Mouse (Mus musculus): ENCODE data around the gene Nup160. TPM values are rescaled to one million over a fixed set of nuclear protein-coding genes. Genes with fewer than 3 reads are reported as not detected.
A peak's percentile ranks its signal among the peaks of the same experiment; 100 is the strongest.

Gene Nup160
- polyA plus RNA-seq, 1 experiment from 2014 or later: 45.6 TPM

DNA sequence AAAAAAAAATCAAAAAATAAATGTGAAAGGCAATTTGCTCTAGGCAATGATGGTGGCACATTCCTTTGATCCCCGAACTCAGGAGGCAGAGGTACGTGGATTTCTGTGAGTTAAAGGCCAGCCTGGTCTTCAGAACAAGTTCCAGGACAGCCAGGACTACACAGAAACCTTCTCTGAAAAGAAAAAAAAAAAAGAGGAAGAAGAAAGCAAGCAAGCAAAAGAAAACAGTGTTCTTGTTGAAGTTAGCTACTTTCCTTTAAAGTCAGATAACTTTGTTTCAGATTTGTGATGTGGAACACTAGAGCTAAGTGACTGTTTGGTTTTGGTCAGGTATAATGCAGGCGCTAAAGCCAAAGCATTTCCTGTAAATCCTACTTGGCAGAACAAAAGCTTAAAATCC is 61.8 kb downstream of the Nup160 start:
- Histone ChIP-seq H3K9ac (replicated peaks; ENCODE audit: low read length) (no peak overlapping the region), H3K36me3 (ENCODE audit: insufficient read depth, low read length) (peaks cover 34% of the 10 kb centered on the region), H3K4me1 (ENCODE audit: insufficient read depth, low read length) (no peaks in the 10 kb centered on the region), H3K4me2 (replicated peaks; ENCODE audit: low read depth, low read length) (no peak overlapping the region), H3K4me3 (ENCODE audit: low read length) (no peak overlapping the region), H3K9me3 (ENCODE audit: low read length) (no peaks in the 10 kb centered on the region), H3K27ac (ENCODE audit: low read length) (no peak overlapping the region), H3K27me3 (ENCODE audit: insufficient read depth, low read length) (no peaks in the 10 kb centered on the region)
- 93% methylated on average over 3 of the region's 3 CpGs for WGBS
- ATAC-seq (ENCODE audit: low FRiP score, low TSS enrichment): no peak

DNA sequence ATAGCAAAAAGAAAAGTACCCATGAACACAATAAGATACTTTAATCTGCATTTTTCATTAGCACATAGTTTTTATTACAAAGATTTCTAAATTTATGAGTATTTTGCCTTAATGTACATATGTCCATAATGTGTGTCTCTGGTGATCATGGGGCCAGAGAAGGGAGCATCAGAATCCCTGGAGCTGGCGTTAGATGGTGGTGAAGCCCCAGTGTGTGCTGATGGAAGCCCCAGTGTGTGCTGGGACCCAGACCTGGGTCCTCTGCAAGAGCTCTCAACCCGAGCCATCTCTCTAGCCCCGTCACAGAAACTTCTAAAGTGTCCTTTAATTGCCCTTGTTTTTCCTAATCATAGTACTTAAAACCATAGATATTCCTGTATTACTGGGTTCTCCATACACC is 62.3 kb downstream of the Nup160 start:
- Histone ChIP-seq H3K27me3 (ENCODE audit: insufficient read depth, low read length) (no peaks in the 10 kb centered on the region), H3K4me2 (replicated peaks; ENCODE audit: low read depth, low read length) (no peak overlapping the region), H3K9ac (replicated peaks; ENCODE audit: low read length) (no peak overlapping the region), H3K4me1 (ENCODE audit: insufficient read depth, low read length) (no peaks in the 10 kb centered on the region), H3K4me3 (ENCODE audit: low read length) (no peak overlapping the region), H3K27ac (ENCODE audit: low read length) (no peak overlapping the region), H3K9me3 (ENCODE audit: low read length) (no peaks in the 10 kb centered on the region), H3K36me3 (ENCODE audit: insufficient read depth, low read length) (peaks cover 29% of the 10 kb centered on the region)
- WGBS: 86% methylated on average over 3 of the region's 3 CpGs
- ATAC-seq (ENCODE audit: low FRiP score, low TSS enrichment): no peak

DNA sequence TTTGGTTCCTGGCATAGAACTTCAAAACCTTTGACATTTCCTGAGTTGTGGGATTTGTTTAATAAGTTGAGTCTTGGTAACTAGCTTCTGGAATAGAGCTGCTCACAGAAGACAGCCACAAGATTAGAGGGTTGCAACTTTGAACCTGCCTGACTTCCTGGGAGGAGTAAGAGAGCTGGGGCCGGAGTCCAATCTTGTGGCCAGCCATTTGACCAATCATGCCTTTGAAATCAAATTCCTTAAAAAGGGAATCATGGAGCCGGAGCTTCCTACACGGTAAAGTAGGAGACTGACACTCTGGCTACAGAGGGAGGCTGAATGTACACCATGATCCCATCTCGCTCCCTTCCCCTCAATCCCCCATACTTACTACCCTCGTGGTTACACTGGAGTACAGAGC is 62.9 kb downstream of the Nup160 start:
- Histone ChIP-seq H3K9ac (replicated peaks; ENCODE audit: low read length) (no peak overlapping the region), H3K27me3 (ENCODE audit: insufficient read depth, low read length) (no peaks in the 10 kb centered on the region), H3K36me3 (ENCODE audit: insufficient read depth, low read length) (peaks cover 23% of the 10 kb centered on the region), H3K9me3 (ENCODE audit: low read length) (no peaks in the 10 kb centered on the region), H3K4me1 (ENCODE audit: insufficient read depth, low read length) (no peaks in the 10 kb centered on the region), H3K4me3 (ENCODE audit: low read length) (no peak overlapping the region), H3K4me2 (replicated peaks; ENCODE audit: low read depth, low read length) (no peak overlapping the region), H3K27ac (ENCODE audit: low read length) (no peak overlapping the region)
- 89% methylated on average over 5 of the region's 5 CpGs for WGBS
- no peak for ATAC-seq (ENCODE audit: low FRiP score, low TSS enrichment)

DNA sequence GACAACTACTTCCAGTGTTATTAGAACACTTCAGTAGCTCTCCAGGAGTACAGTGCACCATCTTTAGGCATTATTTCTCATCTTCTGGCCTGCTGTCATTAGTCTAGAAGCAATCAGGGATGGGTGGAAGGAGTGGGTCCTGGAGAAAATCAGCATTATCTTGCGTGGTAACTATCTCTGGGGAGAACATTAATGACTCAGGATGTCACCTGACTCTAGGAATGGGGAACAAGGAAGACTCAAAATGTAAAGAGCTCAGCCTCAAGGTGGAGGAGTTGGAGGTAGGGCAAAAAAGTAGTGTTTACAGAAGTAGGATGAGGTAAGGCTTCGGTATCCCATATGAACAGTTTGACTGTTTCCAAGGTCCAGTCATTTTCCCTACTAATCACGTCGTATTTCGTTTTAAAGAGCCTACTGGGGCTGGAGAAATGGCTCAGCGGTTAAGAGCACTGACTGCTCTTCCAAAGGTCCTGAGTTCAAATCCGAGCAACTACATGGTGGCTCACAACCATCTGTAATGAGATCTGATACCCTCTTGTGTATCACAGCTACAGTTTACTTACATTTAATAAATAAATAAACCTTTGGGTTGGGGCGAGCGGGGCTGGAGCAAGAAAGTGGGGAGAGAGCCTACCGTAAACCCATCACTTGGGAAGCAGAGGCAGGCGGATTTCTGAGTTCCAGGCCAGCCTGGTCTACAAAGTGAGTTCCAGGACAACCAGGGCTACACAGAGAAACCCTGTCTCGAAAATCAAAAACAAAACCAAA is 67.5 kb downstream of the Nup160 start:
- Histone ChIP-seq H3K4me3 (ENCODE audit: low read length) (peak overlapping the region; percentile 95), H3K36me3 (ENCODE audit: insufficient read depth, low read length) (peaks cover 13% of the 10 kb centered on the region), H3K27ac (ENCODE audit: low read length) (peak overlapping the region; percentile 91), H3K9me3 (ENCODE audit: low read length) (no peaks in the 10 kb centered on the region), H3K9ac (replicated peaks; ENCODE audit: low read length) (peak overlapping the region; percentile 46), H3K27me3 (ENCODE audit: insufficient read depth, low read length) (no peaks in the 10 kb centered on the region), H3K4me2 (replicated peaks; ENCODE audit: low read depth, low read length) (peak overlapping the region; percentile 54), H3K4me1 (ENCODE audit: insufficient read depth, low read length) (peaks cover 14% of the 10 kb centered on the region; the same call in 1 of the 2 replicates)
- WGBS: 66% methylated on average over 12 of the region's 12 CpGs
- no peak for ATAC-seq (ENCODE audit: low FRiP score, low TSS enrichment)

DNA sequence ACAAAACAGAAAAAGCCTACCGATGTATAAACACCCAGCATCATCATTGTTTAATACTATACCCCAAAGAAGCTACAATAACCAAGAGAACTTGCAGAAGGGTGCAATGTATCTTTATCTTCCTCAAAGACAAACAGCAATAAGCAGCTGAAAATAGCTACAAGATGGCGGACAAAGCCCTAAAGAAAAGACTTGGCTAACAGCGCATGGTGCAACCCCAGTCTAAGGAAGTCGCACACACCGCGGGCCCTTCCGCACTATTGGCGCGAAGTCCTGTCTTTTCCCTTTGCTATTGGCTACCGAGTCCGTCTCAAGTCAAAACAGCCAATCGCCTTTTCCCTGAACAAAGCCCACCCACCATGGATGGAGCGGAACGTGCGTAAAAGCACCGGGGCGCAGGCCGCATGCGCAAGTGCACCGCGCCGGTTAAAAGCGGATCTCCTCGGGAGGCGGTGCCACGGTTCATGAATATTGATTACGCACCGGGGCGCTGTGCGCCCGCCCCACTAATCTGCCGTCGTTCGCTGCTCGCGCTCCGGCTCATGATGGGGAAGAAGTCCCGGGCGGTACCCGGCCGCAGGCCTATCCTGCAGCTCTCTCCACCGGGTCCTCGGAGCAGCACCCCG is 68.2 kb downstream of the Nup160 start, which contains the start of gene Fnbp4:
Gene Fnbp4 (plus strand): TSS at position 318 of the 626 bp plus-strand sequence.
- Histone ChIP-seq H3K4me3 (ENCODE audit: low read length) (peak within 1 kb of the TSS; percentile 95), H3K27ac (ENCODE audit: low read length) (peak within 1 kb of the TSS; percentile 97), H3K36me3 (ENCODE audit: insufficient read depth, low read length) (peaks cover 13% of the 10 kb centered on the region), H3K4me1 (ENCODE audit: insufficient read depth, low read length) (peaks cover 14% of the 10 kb centered on the region; the same call in 1 of the 2 replicates), H3K9me3 (ENCODE audit: low read length) (no peaks in the 10 kb centered on the region), H3K9ac (replicated peaks; ENCODE audit: low read length) (peak within 1 kb of the TSS; percentile 99), H3K4me2 (replicated peaks; ENCODE audit: low read depth, low read length) (peak within 1 kb of the TSS; percentile 65), H3K27me3 (ENCODE audit: insufficient read depth, low read length) (no peaks in the 10 kb centered on the region)
- under 1% methylated on average over 44 of the region's 44 CpGs for WGBS
- ATAC-seq (ENCODE audit: low FRiP score, low TSS enrichment): peak; percentile 100

DNA sequence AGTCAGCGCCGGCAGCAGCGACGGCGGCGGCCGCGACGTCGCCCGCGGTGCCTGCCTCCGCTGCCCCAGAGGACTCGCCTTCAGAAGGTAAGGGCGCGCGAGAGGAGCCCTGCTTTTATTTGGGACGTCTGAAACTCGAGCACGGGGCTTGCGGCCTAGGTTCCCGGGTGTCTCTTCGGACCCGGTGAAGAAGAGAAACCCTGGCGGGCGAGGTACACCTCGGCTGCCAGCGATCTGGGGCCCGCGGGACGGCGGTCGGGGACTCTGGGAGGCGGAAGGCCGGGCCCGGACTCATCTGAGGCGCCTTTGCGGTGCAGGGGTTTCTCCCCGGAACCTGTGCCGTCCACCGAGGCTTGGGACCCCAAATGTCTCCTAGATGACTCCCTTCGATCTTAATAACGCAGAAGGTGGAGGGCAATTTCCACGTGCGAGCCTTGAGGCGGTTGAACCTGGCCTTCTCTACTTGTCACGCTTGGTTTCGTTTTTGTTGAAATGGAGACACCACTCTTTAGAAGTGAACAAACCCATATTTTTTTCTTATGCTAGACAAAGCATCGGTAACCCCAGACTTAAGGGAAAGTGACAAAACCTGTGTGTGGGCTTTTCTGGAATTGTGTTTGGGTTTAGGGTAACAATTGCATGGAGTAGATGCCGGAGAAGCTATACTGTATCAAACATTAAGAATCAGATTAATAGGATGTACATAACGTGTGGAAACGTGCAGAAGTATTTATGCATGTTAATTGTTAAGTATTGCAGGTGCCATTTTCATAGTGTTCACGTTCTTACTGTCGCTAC is 68.9 kb downstream of the Nup160 start:
- Histone ChIP-seq H3K4me1 (ENCODE audit: insufficient read depth, low read length) (peaks cover 14% of the 10 kb centered on the region; the same call in 1 of the 2 replicates), H3K9ac (replicated peaks; ENCODE audit: low read length) (peak overlapping the region; percentile 99), H3K36me3 (ENCODE audit: insufficient read depth, low read length) (peaks cover 17% of the 10 kb centered on the region), H3K27me3 (ENCODE audit: insufficient read depth, low read length) (no peaks in the 10 kb centered on the region), H3K4me2 (replicated peaks; ENCODE audit: low read depth, low read length) (peak overlapping the region; percentile 65), H3K27ac (ENCODE audit: low read length) (peak overlapping the region; percentile 97), H3K9me3 (ENCODE audit: low read length) (no peaks in the 10 kb centered on the region), H3K4me3 (ENCODE audit: low read length) (peak overlapping the region; percentile 95)
- WGBS: under 1% methylated on average over 54 of the region's 54 CpGs
- peak; percentile 52 for ATAC-seq (ENCODE audit: low FRiP score, low TSS enrichment)

DNA sequence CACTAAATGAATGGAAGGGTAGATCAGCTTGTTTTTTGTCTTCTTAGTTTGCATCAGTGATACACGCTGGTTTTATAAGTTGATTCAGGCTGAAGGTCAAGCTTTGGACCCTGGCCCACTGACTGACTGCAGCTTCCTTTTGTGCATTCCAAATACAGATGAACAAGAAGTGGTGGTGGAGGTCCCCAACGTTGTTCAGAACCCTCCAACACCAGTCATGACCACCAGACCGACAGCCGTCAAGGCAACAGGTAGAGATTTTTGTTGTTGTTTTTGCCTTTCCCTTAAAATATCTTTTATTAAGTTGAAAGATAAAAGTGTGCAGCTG is 69.5 kb downstream of the Nup160 start:
- Histone ChIP-seq H3K27ac (ENCODE audit: low read length) (peak overlapping the region; percentile 97; the same call in 1 of the 2 replicates), H3K9ac (replicated peaks; ENCODE audit: low read length) (peak overlapping the region; percentile 99), H3K36me3 (ENCODE audit: insufficient read depth, low read length) (peaks cover 23% of the 10 kb centered on the region), H3K27me3 (ENCODE audit: insufficient read depth, low read length) (no peaks in the 10 kb centered on the region), H3K4me2 (replicated peaks; ENCODE audit: low read depth, low read length) (peak overlapping the region; percentile 65), H3K9me3 (ENCODE audit: low read length) (no peaks in the 10 kb centered on the region), H3K4me1 (ENCODE audit: insufficient read depth, low read length) (peaks cover 14% of the 10 kb centered on the region; the same call in 1 of the 2 replicates), H3K4me3 (ENCODE audit: low read length) (peak overlapping the region; percentile 95)
- no peak for ATAC-seq (ENCODE audit: low FRiP score, low TSS enrichment)
- 9% methylated on average over 4 of the region's 4 CpGs for WGBS

DNA sequence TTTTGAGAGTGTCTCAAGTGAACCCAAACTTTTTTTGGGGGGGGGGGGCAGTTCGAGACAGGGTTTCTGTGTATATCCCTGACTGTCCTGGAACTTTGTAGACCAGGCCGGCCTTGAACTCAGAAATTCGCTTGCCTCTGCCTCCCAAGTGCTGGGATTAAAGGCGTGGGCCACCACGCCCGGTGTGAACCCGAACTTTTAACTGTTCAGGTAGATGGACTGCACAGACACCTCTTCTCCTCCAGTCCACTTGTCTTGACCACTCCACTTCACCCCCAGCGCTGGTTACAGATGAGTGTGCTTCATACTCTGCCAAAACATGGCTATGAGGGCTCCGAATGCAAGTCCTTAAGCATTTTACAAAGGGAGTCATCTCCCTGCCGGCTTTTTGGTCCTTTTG is 70.1 kb downstream of the Nup160 start:
- peak overlapping the region; percentile 65 for H3K4me2 ChIP-seq (replicated peaks; ENCODE audit: low read depth, low read length)
- no peaks in the 10 kb centered on the region for H3K27me3 ChIP-seq (ENCODE audit: insufficient read depth, low read length)
- no peaks in the 10 kb centered on the region for H3K9me3 ChIP-seq (ENCODE audit: low read length)
- 87% methylated on average over 10 of the region's 10 CpGs for WGBS
- ATAC-seq (ENCODE audit: low FRiP score, low TSS enrichment): no peak
- no peak overlapping the region for H3K27ac ChIP-seq (ENCODE audit: low read length)
- H3K36me3 ChIP-seq (ENCODE audit: insufficient read depth, low read length): peaks cover 24% of the 10 kb centered on the region
- H3K4me3 ChIP-seq (ENCODE audit: low read length): peak overlapping the region; percentile 95
- H3K9ac ChIP-seq (replicated peaks; ENCODE audit: low read length): no peak overlapping the region
- H3K4me1 ChIP-seq (ENCODE audit: insufficient read depth, low read length): peaks cover 14% of the 10 kb centered on the region; the same call in 1 of the 2 replicates

DNA sequence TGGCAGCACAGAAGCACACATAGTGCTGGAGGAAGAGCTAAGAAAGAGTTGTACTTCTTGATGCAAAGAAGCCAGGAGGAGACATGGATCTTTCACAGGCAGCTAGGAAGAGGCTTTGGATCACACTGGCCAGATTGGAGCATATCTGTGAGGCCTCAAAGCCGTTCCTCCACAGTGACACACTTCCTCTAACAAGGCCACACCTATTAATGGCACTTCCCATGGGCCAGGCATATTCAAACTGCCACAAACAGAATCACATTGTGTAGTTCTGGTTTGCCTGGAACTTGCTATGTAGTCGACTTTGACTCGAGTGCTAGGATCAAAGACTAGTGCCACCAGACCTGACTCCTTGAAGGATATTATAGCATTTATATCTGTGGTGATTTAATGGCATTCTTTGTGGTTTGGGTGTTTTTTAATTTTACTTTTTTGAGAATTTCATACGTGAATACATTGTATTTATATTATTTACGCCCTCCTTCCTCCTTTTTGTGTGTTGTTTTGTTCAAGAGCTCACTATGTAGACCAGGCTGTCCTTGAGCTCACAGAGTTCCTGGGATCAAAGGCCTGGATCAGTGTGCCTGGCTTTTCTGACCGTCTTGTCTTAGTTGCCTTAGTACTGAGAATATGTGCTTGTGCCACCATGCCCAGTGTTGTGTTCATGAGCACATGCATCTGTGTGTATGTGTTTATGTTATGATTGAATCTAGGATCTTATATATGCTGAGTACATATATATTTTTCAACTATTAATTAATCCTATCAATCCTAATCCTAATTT is 72.9 kb downstream of the Nup160 start:
- 79% methylated on average over 6 of the region's 6 CpGs for WGBS
- Histone ChIP-seq H3K27me3 (ENCODE audit: insufficient read depth, low read length) (no peaks in the 10 kb centered on the region), H3K4me1 (ENCODE audit: insufficient read depth, low read length) (peaks cover 14% of the 10 kb centered on the region; the same call in 1 of the 2 replicates), H3K27ac (ENCODE audit: low read length) (no peak overlapping the region), H3K4me2 (replicated peaks; ENCODE audit: low read depth, low read length) (no peak overlapping the region), H3K4me3 (ENCODE audit: low read length) (no peak overlapping the region), H3K36me3 (ENCODE audit: insufficient read depth, low read length) (peaks cover 50% of the 10 kb centered on the region), H3K9me3 (ENCODE audit: low read length) (no peaks in the 10 kb centered on the region), H3K9ac (replicated peaks; ENCODE audit: low read length) (no peak overlapping the region)
- no peak for ATAC-seq (ENCODE audit: low FRiP score, low TSS enrichment)
